Mouse (Mus musculus) liver, embryonic 14.5 days (tissue): Measurements from ENCODE around the gene Cck.

Experiments
- CTCF ChIP-seq: IDR thresholded peaks from 2 replicates; pipeline ENCODE4 v1.5.1; 2016; ENCODE audit warnings: antibody characterized with exemption, low read depth, control low read depth
- EP300 ChIP-seq: IDR thresholded peaks from 2 replicates; pipeline ENCODE4 v1.6.1; 2016; ENCODE audit warnings: antibody characterized with exemption, low read depth

- TF ChIP-seq CTCF, result no peak
- no peak for TF ChIP-seq EP300
These were observed 608 bp upstream of the Cck start for GRCm38 (mm10) chr9:121496102-121496501.
